Mouse (Mus musculus): Measurements from ENCODE around the gene Derl3.

- TF ChIP-seq GATA1 (IDR thresholded peaks at IDR 0.05; ENCODE audit: borderline replicate concordance, low read length) (no peak), FLI1 (IDR thresholded peaks at IDR 0.05; ENCODE audit: low read length) (no peak)
Observed at GRCm38 (mm10) chr10:75857598-75857997, 35.6 kb upstream of the Derl3 start.

Measured in megakaryocyte, embryonic 14.5 days (primary cell).